Mouse (Mus musculus) frontal cortex, adult (tissue): ENCODE results near the gene Rbm38.
A peak's percentile ranks its signal among the peaks of the same experiment; 100 is the strongest.

ENCODE experiments used
- ATAC-seq: cut with Nextera tagmentation; 2 replicates; pipeline ENCODE4 v1.9.2; 2017; ENCODE audit warnings: mild to moderate bottlenecking, moderate library complexity, mixed read lengths; ENCODE audit not compliant: low TSS enrichment

The Rbm38 gene

GRCm38 (mm10) chr2:173058263-173058662 is 38.0 kb downstream of the Rbm38 start:
- ATAC-seq = no peak

- no peak for ATAC-seq
These were observed 40.2 kb downstream of the Rbm38 start for GRCm38 (mm10) chr2:173060450-173060849.

- no peak for ATAC-seq
These were observed 41.4 kb downstream of the Rbm38 start for GRCm38 (mm10) chr2:173061443-173062351.

- no peak for ATAC-seq
These were observed 42.9 kb downstream of the Rbm38 start for GRCm38 (mm10) chr2:173063219-173063618.

GRCm38 (mm10) chr2:173064864-173065263 is 44.6 kb downstream of the Rbm38 start:
- no peak for ATAC-seq

- no peak for ATAC-seq
These were observed 52.6 kb downstream of the Rbm38 start for GRCm38 (mm10) chr2:173072948-173073347.

GRCm38 (mm10) chr2:173073666-173074065 is 53.4 kb downstream of the Rbm38 start:
- ATAC-seq = no peak

- no peak for ATAC-seq
These were observed 56.6 kb downstream of the Rbm38 start for GRCm38 (mm10) chr2:173076921-173077320.

GRCm38 (mm10) chr2:173079766-173080549 is 59.7 kb downstream of the Rbm38 start:
- no peak for ATAC-seq

- ATAC-seq = peak; percentile 91
These were observed 60.5 kb downstream of the Rbm38 start for GRCm38 (mm10) chr2:173080785-173081241.

- ATAC-seq = no peak
These were observed 62.4 kb downstream of the Rbm38 start for GRCm38 (mm10) chr2:173082706-173083105.

- no peak for ATAC-seq
These were observed 62.8 kb downstream of the Rbm38 start for GRCm38 (mm10) chr2:173083106-173083505.

GRCm38 (mm10) chr2:173083712-173084475 is 63.6 kb downstream of the Rbm38 start:
- no peak for ATAC-seq
